Comparison of ENCODE assay signal across 16 mouse cellular contexts in genomic region chr14:54121340-54121739, GRCm38 (mm10).
"Had no signal": no experiment of that assay in that cellular context is flagged by ENCODE, and none has a peak within 500 bp of the region (broad histone marks: within the 10 kb centered on the region; RNA-seq: fewer than 3 reads in every experiment).

No protein-coding gene starts in this region.

- H3K9ac ChIP-seq: limb, embryonic 12.5 days; liver, embryonic 15.5 days; lung, embryonic 14.5 days; midbrain, embryonic 12.5 days had no signal

- H3K36me3 ChIP-seq: limb, embryonic 12.5 days; liver, embryonic 15.5 days; midbrain, embryonic 12.5 days had no signal

- H3K27me3 ChIP-seq: limb, embryonic 12.5 days; liver, embryonic 15.5 days; midbrain, embryonic 12.5 days had no signal

- H3K4me2 ChIP-seq: limb, embryonic 12.5 days; liver, embryonic 15.5 days; lung, embryonic 14.5 days; midbrain, embryonic 12.5 days had no signal

- H3K9me3 ChIP-seq: liver, embryonic 15.5 days had no signal

- H3K27ac ChIP-seq: kidney, postnatal 0 days; limb, embryonic 12.5 days; liver, embryonic 15.5 days; macrophage; midbrain, embryonic 12.5 days; stomach, postnatal 0 days had no signal

- DNase-seq: kidney, adult 11 months; kidney, adult 9 months; kidney, postnatal 36 days; layer of hippocampus, adult 9-11 months; layer of hippocampus, postnatal 36 days; liver; lung, embryonic 14.5 days; right cerebral cortex, adult 18-20 months; right cerebral cortex, postnatal 25 days had no signal

- H3K4me3 ChIP-seq: limb, embryonic 12.5 days; liver, embryonic 15.5 days; megakaryocyte, embryonic 14.5 days; midbrain, embryonic 12.5 days had no signal
